Mouse (Mus musculus): ENCODE measurements at regions not wholly inside any gene's neighbourhood (a gene's known extent, or its start where the extent isn't known, plus 50 kb on each side); places are given as distances from the start of the nearest gene placed in this dataset.

DNA sequence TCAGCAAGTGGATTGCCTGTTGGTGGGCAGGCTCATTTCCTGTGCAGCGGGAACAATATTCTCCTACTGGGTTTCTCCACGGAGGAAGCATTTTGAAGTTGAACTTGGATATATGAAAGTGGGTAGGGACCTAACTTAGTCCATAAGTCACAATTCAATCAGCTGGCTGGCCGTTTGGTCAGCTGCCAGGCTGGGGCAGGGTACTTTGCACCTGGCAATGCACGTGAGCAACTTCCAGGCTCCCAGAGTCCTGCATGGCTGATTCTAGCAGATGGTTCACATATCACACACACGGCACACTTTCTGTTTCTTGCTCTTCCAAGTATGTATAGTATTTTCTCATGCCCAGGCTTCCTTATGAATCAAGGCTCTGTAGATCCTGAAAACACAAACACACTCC lies 75.1 kb downstream of the Asb1 start:
- no peaks in the 10 kb centered on the region for H3K79me2 ChIP-seq (replicated peaks; ENCODE audit: control insufficient read depth, extremely low read depth, insufficient read depth, poor library complexity, severe bottlenecking)
- no peak overlapping the region for H3K4me3 ChIP-seq (replicated peaks in 1 of 3; ENCODE audit: low read depth in 2 of 3, low read length in 2 of 3, poor library complexity in 1 of 3)
- H3K27ac ChIP-seq (ENCODE audit: insufficient read depth, low read depth): no peak overlapping the region
- no peaks in the 10 kb centered on the region for H3K36me3 ChIP-seq (replicated peaks in 1 of 2; ENCODE audit: control insufficient read depth in 1 of 2, insufficient read depth in 1 of 2, low read length in 1 of 2)
- TF ChIP-seq USF1 (IDR thresholded peaks at IDR 0.05; ENCODE audit: low read depth, low read length) (no peak), MAX (IDR thresholded peaks at IDR 0.05; ENCODE audit: low read length) (no peak), MYC (IDR thresholded peaks at IDR 0.05; ENCODE audit: low read depth, low read length) (no peak), UBTF (IDR thresholded peaks at IDR 0.05; ENCODE audit: low read depth, low read length) (no peak), NELFE (IDR thresholded peaks at IDR 0.05; ENCODE audit: low read depth, low read length) (no peak), EP300 (IDR thresholded peaks at IDR 0.05; ENCODE audit: low read length) (no peak), CTCF (conservative IDR thresholded peaks at IDR 0.05 in 1 of 2, IDR thresholded peaks at IDR 0.05 in 1 of 2; ENCODE audit: low read depth in 2 of 2, low read length in 2 of 2) (no peak), POLR2A (IDR thresholded peaks at IDR 0.05; ENCODE audit: low read depth, low read length) (no peak), HCFC1 (IDR thresholded peaks at IDR 0.05; ENCODE audit: low read depth, low read length) (no peak), RAD21 (IDR thresholded peaks at IDR 0.05; ENCODE audit: low read depth, low read length) (no peak), TBP (conservative IDR thresholded peaks at IDR 0.05; ENCODE audit: low read depth, low read length) (no peak), GABPA (IDR thresholded peaks at IDR 0.05; ENCODE audit: insufficient replicate concordance, low read depth, low read length) (no peak), CHD2 (IDR thresholded peaks at IDR 0.05; ENCODE audit: low read length) (no peak), NRF1 (IDR thresholded peaks at IDR 0.05; ENCODE audit: low read depth, low read length) (no peak), POLR2AphosphoS2 (IDR thresholded peaks at IDR 0.05; ENCODE audit: low read depth, low read length) (no peak), MXI1 (IDR thresholded peaks at IDR 0.05; ENCODE audit: low read depth, low read length) (no peak), ETS1 (conservative IDR thresholded peaks at IDR 0.05; ENCODE audit: low read depth, low read length) (no peak)
- H3K9ac ChIP-seq (ENCODE audit: insufficient read depth, low read depth): no peak overlapping the region
- H3K9me3 ChIP-seq (replicated peaks; ENCODE audit: low read length): no peaks in the 10 kb centered on the region
- in situ Hi-C loops (cut with MboI; ENCODE audit: low pct_ligation_motif_present, low pct_unique_long_range_greater_than_20kb, low sequenced_read_pairs) (no loop called here), dilution Hi-C loops (cut with MboI; ENCODE audit: extremely low pct_ligation_motif_present, extremely low pct_unique_long_range_greater_than_20kb, low sequenced_read_pairs) (no loop called here)
- no peak for DNase-seq (ENCODE audit: extremely low read depth)
- peaks cover 71% of the 10 kb centered on the region for H3K27me3 ChIP-seq (replicated peaks)
- no peak overlapping the region for H3K4me2 ChIP-seq (ENCODE audit: insufficient read depth, low read depth, poor library complexity, severe bottlenecking)
- no peaks in the 10 kb centered on the region for H3K4me1 ChIP-seq (ENCODE audit: control insufficient read depth in 1 of 2, insufficient read depth in 2 of 2)

- Histone ChIP-seq H3K36me3 (replicated peaks in 1 of 2; ENCODE audit: control insufficient read depth in 1 of 2, insufficient read depth in 1 of 2, low read length in 1 of 2) (no peaks in the 10 kb centered on the region), H3K27me3 (replicated peaks) (peaks cover 47% of the 10 kb centered on the region), H3K4me1 (ENCODE audit: control insufficient read depth in 1 of 2, insufficient read depth in 2 of 2) (no peaks in the 10 kb centered on the region), H3K9me3 (replicated peaks; ENCODE audit: low read length) (no peaks in the 10 kb centered on the region), H3K27ac (ENCODE audit: insufficient read depth, low read depth) (no peak overlapping the region), H3K4me3 (replicated peaks in 1 of 3; ENCODE audit: low read depth in 2 of 3, low read length in 2 of 3, poor library complexity in 1 of 3) (no peak overlapping the region), H3K4me2 (ENCODE audit: insufficient read depth, low read depth, poor library complexity, severe bottlenecking) (no peak overlapping the region), H3K9ac (ENCODE audit: insufficient read depth, low read depth) (no peak overlapping the region), H3K79me2 (replicated peaks; ENCODE audit: control insufficient read depth, extremely low read depth, insufficient read depth, poor library complexity, severe bottlenecking) (no peaks in the 10 kb centered on the region)
- in situ Hi-C loops (cut with MboI; ENCODE audit: low pct_ligation_motif_present, low pct_unique_long_range_greater_than_20kb, low sequenced_read_pairs): no loop called here
- TF ChIP-seq E2F4 (IDR thresholded peaks at IDR 0.05; ENCODE audit: insufficient replicate concordance, low read depth, low read length) (no peak), SIN3A (IDR thresholded peaks at IDR 0.05; ENCODE audit: low read length) (no peak), PAX5 (IDR thresholded peaks at IDR 0.05; ENCODE audit: low read length) (no peak), MAZ (IDR thresholded peaks at IDR 0.05; ENCODE audit: low read depth, low read length) (no peak), ZC3H11A (IDR thresholded peaks at IDR 0.05; ENCODE audit: low read depth, low read length) (no peak), IRF4 (IDR thresholded peaks at IDR 0.05; ENCODE audit: low read depth, low read length) (no peak)
- no peak for DNase-seq (ENCODE audit: extremely low read depth)
- dilution Hi-C loops (cut with MboI; ENCODE audit: extremely low pct_ligation_motif_present, extremely low pct_unique_long_range_greater_than_20kb, low sequenced_read_pairs): no loop called here
Observed at GRCm38 (mm10) chr1:91618527-91619135, 78.3 kb downstream of the Asb1 start.

Data from CH12.LX (cell line).